Mouse (Mus musculus) pancreas, adult 10 weeks (tissue): Measurements from ENCODE around the gene Tnfrsf4. TPM values are rescaled to one million over a fixed set of nuclear protein-coding genes. Genes with fewer than 3 reads are reported as not detected.

ENCODE experiments used
- polyA plus RNA-seq: library from polyadenylated mRNA; stranded (reverse); fragments of 350-450 nt; fragmentation: Illumina TruSeq; extraction: RNeasy Lipid Tissue Mini Kit (QIAGEN cat#74804); gene quantifications from one replicate; pipeline ENCODE4 v1.2.3, GENCODE M21; 2015; ENCODE audit warnings: low read depth, low replicate concordance; ENCODE audit not compliant: insufficient read depth

The Tnfrsf4 gene
- polyA plus RNA-seq = not detected

DNA sequence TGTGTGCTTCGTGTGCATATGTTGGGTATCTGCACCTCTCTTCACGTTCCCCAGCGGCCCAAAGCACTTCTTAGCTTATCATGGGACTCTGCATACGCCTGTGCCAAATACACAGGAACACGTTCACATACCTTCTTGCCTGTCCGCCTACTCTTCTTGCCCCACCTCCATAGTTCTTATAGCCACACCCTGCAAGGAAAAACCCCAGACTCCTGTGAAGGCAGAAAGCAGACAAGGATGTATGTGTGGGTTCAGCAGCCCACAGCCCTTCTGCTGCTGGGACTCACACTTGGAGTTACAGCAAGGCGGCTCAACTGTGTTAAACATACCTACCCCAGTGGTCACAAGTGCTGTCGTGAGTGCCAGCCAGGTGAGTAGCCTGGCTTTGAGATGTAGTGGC lies at the start of gene Tnfrsf4:
TSS of gene Tnfrsf4 (plus strand) at position 207 of the 400 bp plus-strand sequence.

DNA sequence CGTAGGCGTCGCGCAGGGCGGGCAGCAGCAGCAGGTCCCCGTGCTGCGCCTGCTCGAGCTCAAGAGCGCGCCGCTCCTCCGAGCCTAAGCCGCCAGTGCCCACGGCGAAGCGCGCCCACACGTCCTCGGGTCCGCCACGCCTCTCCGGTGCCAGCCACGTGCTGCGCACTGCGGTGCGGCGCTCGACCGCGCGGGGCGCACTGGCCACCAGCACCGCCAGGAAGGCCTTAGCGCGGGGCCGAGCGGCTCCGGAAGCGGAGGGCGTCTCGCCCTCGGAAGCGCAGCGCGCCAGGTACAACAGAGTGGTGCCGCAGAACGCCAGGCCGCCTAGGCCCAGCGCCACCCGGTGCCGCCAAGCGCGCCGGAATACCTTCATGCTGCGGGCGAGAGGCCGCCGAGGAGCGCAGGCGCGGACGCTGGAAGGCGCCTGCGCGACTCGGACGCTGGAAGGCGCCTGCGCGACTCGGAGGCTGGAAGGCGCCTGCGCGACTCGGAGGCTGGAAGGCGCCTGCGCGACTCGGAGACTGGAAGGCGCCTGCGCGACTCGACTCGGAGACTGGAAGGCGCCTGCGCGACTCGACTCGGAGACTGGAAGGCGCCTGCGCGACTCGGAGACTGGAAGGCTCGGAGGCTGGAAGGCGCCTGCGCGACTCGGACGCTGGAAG lies 21.3 kb upstream of the Tnfrsf4 start, which contains the start of the genes B3galt6 and Sdf4:
TSS of gene B3galt6 (minus strand) at position 409 of the 665 bp plus-strand sequence.
TSS of gene Sdf4 (plus strand) at position 632 of the 665 bp plus-strand sequence.

DNA sequence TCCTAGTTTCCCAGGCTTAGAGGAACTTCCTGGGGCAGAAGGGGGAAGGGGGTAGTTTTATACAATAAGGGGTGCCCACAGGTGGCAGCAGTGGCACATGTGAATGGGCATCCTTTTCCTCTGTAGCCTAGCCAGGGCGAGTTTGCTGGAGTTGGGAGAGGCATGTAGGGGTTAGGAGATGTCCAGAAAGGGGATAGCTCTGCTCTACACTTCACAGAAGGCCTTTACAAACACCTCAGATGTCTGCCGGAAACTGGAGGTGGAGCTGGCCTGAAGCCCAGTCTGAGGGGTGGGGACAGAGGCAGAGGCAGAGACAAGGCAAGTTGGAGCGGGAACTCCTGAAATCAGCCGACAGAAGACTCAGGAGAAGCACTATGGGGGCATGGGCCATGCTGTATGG lies 12.4 kb downstream of the Tnfrsf4 start, which contains the start of gene Tnfrsf18:
TSS of gene Tnfrsf18 (plus strand) at position 152 of the 400 bp plus-strand sequence.

DNA sequence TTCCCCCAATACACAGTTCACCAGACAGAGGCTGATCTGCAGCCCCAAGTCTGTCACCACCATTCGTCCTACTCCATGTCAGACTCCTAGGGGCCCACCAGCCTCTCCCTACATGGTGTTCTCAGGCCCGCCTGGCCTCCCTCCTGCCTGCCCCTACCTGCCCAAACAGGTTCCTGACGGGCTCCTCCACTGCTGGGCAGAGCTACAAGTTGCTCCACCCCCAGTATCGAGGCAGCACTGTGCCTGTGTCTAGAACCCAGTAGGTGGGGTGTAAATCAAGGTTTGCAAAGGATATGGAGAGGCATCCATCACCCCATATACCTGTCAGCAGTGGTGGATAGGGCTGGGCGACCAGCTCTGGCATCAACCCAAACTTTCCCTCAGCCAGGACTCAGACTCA lies 45.6 kb downstream of the Tnfrsf4 start, which contains the start of gene Ttll10:
TSS of gene Ttll10 (minus strand) at position 154 of the 400 bp plus-strand sequence.

Other genes starting within 250 kb of the Tnfrsf4 start
- gene Vwa1, start 239.1 kb upstream of the Tnfrsf4 start, polyA plus RNA-seq = 6.9 TPM
- gene Tmem88b, start 228.0 kb upstream of the Tnfrsf4 start, polyA plus RNA-seq = 0.22 TPM
- gene Ankrd65, start 223.4 kb upstream of the Tnfrsf4 start, polyA plus RNA-seq = not detected
- gene Mrpl20, start 211.0 kb upstream of the Tnfrsf4 start, polyA plus RNA-seq = 43.6 TPM
- gene Ccnl2, start 201.4 kb upstream of the Tnfrsf4 start, polyA plus RNA-seq = 114 TPM
- 38.2 TPM for gene Aurkaip1, start 182.6 kb upstream of the Tnfrsf4 start, polyA plus RNA-seq
- 34.6 TPM for gene Mxra8, start 174.2 kb upstream of the Tnfrsf4 start, polyA plus RNA-seq
- 37.5 TPM for gene Dvl1, start 166.4 kb upstream of the Tnfrsf4 start, polyA plus RNA-seq
- gene Tas1r3, start 150.5 kb upstream of the Tnfrsf4 start, polyA plus RNA-seq = not detected
- gene Cptp, start 144.4 kb upstream of the Tnfrsf4 start, polyA plus RNA-seq = 2.7 TPM
- gene Ints11, start 144.3 kb upstream of the Tnfrsf4 start, polyA plus RNA-seq = 4.5 TPM
- gene Pusl1, start 122.1 kb upstream of the Tnfrsf4 start, polyA plus RNA-seq = 6.6 TPM
- 3.7 TPM for gene Acap3, start 122.0 kb upstream of the Tnfrsf4 start, polyA plus RNA-seq
- gene Ube2j2, start 70.0 kb upstream of the Tnfrsf4 start, polyA plus RNA-seq = 15.4 TPM
- gene C1qtnf12, start 51.5 kb upstream of the Tnfrsf4 start, polyA plus RNA-seq = 15.8 TPM
- gene B3galt6, start 21.2 kb upstream of the Tnfrsf4 start, polyA plus RNA-seq = 1.6 TPM
- gene Sdf4, start 21.0 kb upstream of the Tnfrsf4 start, polyA plus RNA-seq = 42.9 TPM
- gene Tnfrsf18, start 12.3 kb downstream of the Tnfrsf4 start, polyA plus RNA-seq = not detected
- gene Ttll10, start 45.6 kb downstream of the Tnfrsf4 start, polyA plus RNA-seq = 5.0 TPM
- 3.1 TPM for gene 9430015G10Rik, start 96.1 kb downstream of the Tnfrsf4 start, polyA plus RNA-seq
- gene Rnf223, start 116.7 kb downstream of the Tnfrsf4 start, polyA plus RNA-seq = not detected
- 39.4 TPM for gene Agrn, start 183.6 kb downstream of the Tnfrsf4 start, polyA plus RNA-seq
- gene Isg15, start 187.0 kb downstream of the Tnfrsf4 start, polyA plus RNA-seq = 5.8 TPM
- 0.74 TPM for gene AW011738, start 189.5 kb downstream of the Tnfrsf4 start, polyA plus RNA-seq
- gene Perm1, start 202.0 kb downstream of the Tnfrsf4 start, polyA plus RNA-seq = not detected
- gene Plekhn1, start 221.0 kb downstream of the Tnfrsf4 start, polyA plus RNA-seq = 13.6 TPM
- 19.6 TPM for gene Noc2l, start 222.2 kb downstream of the Tnfrsf4 start, polyA plus RNA-seq
- not detected for gene Samd11, start 241.8 kb downstream of the Tnfrsf4 start, polyA plus RNA-seq